Mouse (Mus musculus): Measurements from ENCODE around the gene Ifitm10. TPM values are rescaled to one million over a fixed set of nuclear protein-coding genes. Genes with fewer than 3 reads are reported as not detected.

The Ifitm10 gene
- total and polyA plus RNA-seq, 3 experiments, result not detected

- dilution Hi-C loops (cut with MboI; ENCODE audit: extremely low pct_ligation_motif_present, extremely low pct_unique_long_range_greater_than_20kb, low sequenced_read_pairs) (no loop called here), in situ Hi-C loops (cut with MboI; ENCODE audit: low pct_ligation_motif_present, low pct_unique_long_range_greater_than_20kb, low sequenced_read_pairs) (no loop called here)
- H3K4me1 ChIP-seq (ENCODE audit: control insufficient read depth in 1 of 2, insufficient read depth in 2 of 2), result no peaks in the 10 kb centered on the region
- no peak overlapping the region for H3K27ac ChIP-seq (ENCODE audit: insufficient read depth, low read depth)
- no peak overlapping the region for H3K4me3 ChIP-seq (replicated peaks in 1 of 3; ENCODE audit: low read depth in 2 of 3, low read length in 2 of 3, poor library complexity in 1 of 3)
- no peak overlapping the region for H3K4me2 ChIP-seq (ENCODE audit: insufficient read depth, low read depth, poor library complexity, severe bottlenecking)
- peaks cover 9% of the 10 kb centered on the region for H3K27me3 ChIP-seq (replicated peaks)
- no peaks in the 10 kb centered on the region for H3K79me2 ChIP-seq (replicated peaks; ENCODE audit: control insufficient read depth, extremely low read depth, insufficient read depth, poor library complexity, severe bottlenecking)
- no peaks in the 10 kb centered on the region for H3K9me3 ChIP-seq (replicated peaks; ENCODE audit: low read length)
- peaks cover 6 to 22% of the 10 kb centered on the region in 2 experiments for H3K36me3 ChIP-seq (replicated peaks in 1 of 2; ENCODE audit: control insufficient read depth in 1 of 2, insufficient read depth in 1 of 2, low read length in 1 of 2)
- TF ChIP-seq TCF12 (IDR thresholded peaks at IDR 0.05; ENCODE audit: low read depth, low read length) (no peak), IRF4 (IDR thresholded peaks at IDR 0.05; ENCODE audit: low read depth, low read length) (no peak), ZKSCAN1 (IDR thresholded peaks at IDR 0.05; ENCODE audit: borderline replicate concordance, low read depth, low read length) (no peak), SIN3A (IDR thresholded peaks at IDR 0.05; ENCODE audit: low read length) (no peak), POLR2AphosphoS2 (IDR thresholded peaks at IDR 0.05; ENCODE audit: low read depth, low read length) (no peak), CHD1 (IDR thresholded peaks at IDR 0.05; ENCODE audit: low read depth, low read length) (no peak)
- no peak for DNase-seq (ENCODE audit: extremely low read depth)
- H3K9ac ChIP-seq (ENCODE audit: insufficient read depth, low read depth), result no peak overlapping the region
These were observed 2.2 kb downstream of the Ifitm10 start for GRCm38 (mm10) chr7:142371398-142371767.

GRCm38 (mm10) chr7:142370937-142371336, 2.6 kb downstream of the Ifitm10 start:
- dilution Hi-C loops (cut with MboI; ENCODE audit: extremely low pct_ligation_motif_present, extremely low pct_unique_long_range_greater_than_20kb, low sequenced_read_pairs), result no loop called here

GRCm38 (mm10) chr7:142369820-142370219, 3.7 kb downstream of the Ifitm10 start:
- Histone ChIP-seq H3K27me3 (replicated peaks) (peaks cover 17% of the 10 kb centered on the region), H3K27ac (ENCODE audit: insufficient read depth, low read depth) (no peak overlapping the region), H3K9ac (ENCODE audit: insufficient read depth, low read depth) (no peak overlapping the region), H3K36me3 (replicated peaks in 1 of 2; ENCODE audit: control insufficient read depth in 1 of 2, insufficient read depth in 1 of 2, low read length in 1 of 2) (peaks cover 0 to 6% of the 10 kb centered on the region in 2 experiments), H3K4me2 (ENCODE audit: insufficient read depth, low read depth, poor library complexity, severe bottlenecking) (no peak overlapping the region), H3K4me3 (replicated peaks in 1 of 3; ENCODE audit: low read depth in 2 of 3, low read length in 2 of 3, poor library complexity in 1 of 3) (no peak overlapping the region), H3K79me2 (replicated peaks; ENCODE audit: control insufficient read depth, extremely low read depth, insufficient read depth, poor library complexity, severe bottlenecking) (no peaks in the 10 kb centered on the region), H3K9me3 (replicated peaks; ENCODE audit: low read length) (no peaks in the 10 kb centered on the region), H3K4me1 (ENCODE audit: control insufficient read depth in 1 of 2, insufficient read depth in 2 of 2) (no peaks in the 10 kb centered on the region)
- dilution Hi-C loops (cut with MboI; ENCODE audit: extremely low pct_ligation_motif_present, extremely low pct_unique_long_range_greater_than_20kb, low sequenced_read_pairs) (no loop called here), in situ Hi-C loops (cut with MboI; ENCODE audit: low pct_ligation_motif_present, low pct_unique_long_range_greater_than_20kb, low sequenced_read_pairs) (no loop called here)
- DNase-seq (ENCODE audit: extremely low read depth), result no peak
- TF ChIP-seq MXI1 (IDR thresholded peaks at IDR 0.05; ENCODE audit: low read depth, low read length), result no peak
- TF ChIP-seq MEF2A (IDR thresholded peaks at IDR 0.05; ENCODE audit: borderline replicate concordance, low read depth, low read length), result no peak
- TF ChIP-seq JUN (IDR thresholded peaks at IDR 0.05; ENCODE audit: insufficient read depth, low read depth, low read length), result no peak
- TF ChIP-seq ELF1 (IDR thresholded peaks at IDR 0.05; ENCODE audit: low read depth, low read length), result no peak
- TF ChIP-seq USF1 (IDR thresholded peaks at IDR 0.05; ENCODE audit: low read depth, low read length), result no peak
- no peak for TF ChIP-seq SMC3 (IDR thresholded peaks at IDR 0.05; ENCODE audit: low read depth, low read length)
- TF ChIP-seq MAX (IDR thresholded peaks at IDR 0.05; ENCODE audit: low read length), result no peak
- no peak for TF ChIP-seq E2F4 (IDR thresholded peaks at IDR 0.05; ENCODE audit: insufficient replicate concordance, low read depth, low read length)
- TF ChIP-seq TBP (conservative IDR thresholded peaks at IDR 0.05; ENCODE audit: low read depth, low read length), result no peak
- TF ChIP-seq BHLHE40 (IDR thresholded peaks at IDR 0.05; ENCODE audit: low read depth, low read length), result no peak
- no peak for TF ChIP-seq MAZ (IDR thresholded peaks at IDR 0.05; ENCODE audit: low read depth, low read length)
- TF ChIP-seq ZKSCAN1 (IDR thresholded peaks at IDR 0.05; ENCODE audit: borderline replicate concordance, low read depth, low read length), result no peak

More at GRCm38 (mm10) chr7:142370937-142371336, 2.6 kb downstream of the Ifitm10 start:
- Histone ChIP-seq H3K9ac (ENCODE audit: insufficient read depth, low read depth) (no peak overlapping the region), H3K9me3 (replicated peaks; ENCODE audit: low read length) (no peaks in the 10 kb centered on the region), H3K4me2 (ENCODE audit: insufficient read depth, low read depth, poor library complexity, severe bottlenecking) (no peak overlapping the region), H3K4me1 (ENCODE audit: control insufficient read depth in 1 of 2, insufficient read depth in 2 of 2) (no peaks in the 10 kb centered on the region), H3K4me3 (replicated peaks in 1 of 3; ENCODE audit: low read depth in 2 of 3, low read length in 2 of 3, poor library complexity in 1 of 3) (no peak overlapping the region), H3K79me2 (replicated peaks; ENCODE audit: control insufficient read depth, extremely low read depth, insufficient read depth, poor library complexity, severe bottlenecking) (no peaks in the 10 kb centered on the region), H3K27ac (ENCODE audit: insufficient read depth, low read depth) (no peak overlapping the region), H3K27me3 (replicated peaks) (peaks cover 13% of the 10 kb centered on the region), H3K36me3 (replicated peaks in 1 of 2; ENCODE audit: control insufficient read depth in 1 of 2, insufficient read depth in 1 of 2, low read length in 1 of 2) (peaks cover 2 to 17% of the 10 kb centered on the region in 2 experiments)
- no peak for DNase-seq (ENCODE audit: extremely low read depth)
- in situ Hi-C loops (cut with MboI; ENCODE audit: low pct_ligation_motif_present, low pct_unique_long_range_greater_than_20kb, low sequenced_read_pairs), result no loop called here
- TF ChIP-seq GABPA (IDR thresholded peaks at IDR 0.05; ENCODE audit: insufficient replicate concordance, low read depth, low read length), result no peak
- no peak for TF ChIP-seq JUND (conservative IDR thresholded peaks at IDR 0.05; ENCODE audit: low read depth, low read length)
- no peak for TF ChIP-seq ZNF384 (IDR thresholded peaks at IDR 0.05; ENCODE audit: low read depth, low read length)
- TF ChIP-seq ETS1 (conservative IDR thresholded peaks at IDR 0.05; ENCODE audit: low read depth, low read length), result no peak
- TF ChIP-seq IRF4 (IDR thresholded peaks at IDR 0.05; ENCODE audit: low read depth, low read length), result no peak
- no peak for TF ChIP-seq EP300 (IDR thresholded peaks at IDR 0.05; ENCODE audit: low read length)
- TF ChIP-seq TBP (conservative IDR thresholded peaks at IDR 0.05; ENCODE audit: low read depth, low read length), result no peak
- TF ChIP-seq SIN3A (IDR thresholded peaks at IDR 0.05; ENCODE audit: low read length), result no peak
- no peak for TF ChIP-seq ELF1 (IDR thresholded peaks at IDR 0.05; ENCODE audit: low read depth, low read length)
- TF ChIP-seq HCFC1 (IDR thresholded peaks at IDR 0.05; ENCODE audit: low read depth, low read length), result no peak
- TF ChIP-seq PAX5 (IDR thresholded peaks at IDR 0.05; ENCODE audit: low read length), result no peak
- TF ChIP-seq RAD21 (IDR thresholded peaks at IDR 0.05; ENCODE audit: low read depth, low read length), result no peak
- no peak for TF ChIP-seq JUN (IDR thresholded peaks at IDR 0.05; ENCODE audit: insufficient read depth, low read depth, low read length)
- TF ChIP-seq ZKSCAN1 (IDR thresholded peaks at IDR 0.05; ENCODE audit: borderline replicate concordance, low read depth, low read length), result no peak
- TF ChIP-seq MAX (IDR thresholded peaks at IDR 0.05; ENCODE audit: low read length), result no peak
